Mouse (Mus musculus): ENCODE data around the gene Terb2. TPM values are rescaled to one million over a fixed set of nuclear protein-coding genes. Genes with fewer than 3 reads are reported as not detected.

The Terb2 gene
- polyA plus RNA-seq, 1 experiment from 2014 or later: not detected

DNA sequence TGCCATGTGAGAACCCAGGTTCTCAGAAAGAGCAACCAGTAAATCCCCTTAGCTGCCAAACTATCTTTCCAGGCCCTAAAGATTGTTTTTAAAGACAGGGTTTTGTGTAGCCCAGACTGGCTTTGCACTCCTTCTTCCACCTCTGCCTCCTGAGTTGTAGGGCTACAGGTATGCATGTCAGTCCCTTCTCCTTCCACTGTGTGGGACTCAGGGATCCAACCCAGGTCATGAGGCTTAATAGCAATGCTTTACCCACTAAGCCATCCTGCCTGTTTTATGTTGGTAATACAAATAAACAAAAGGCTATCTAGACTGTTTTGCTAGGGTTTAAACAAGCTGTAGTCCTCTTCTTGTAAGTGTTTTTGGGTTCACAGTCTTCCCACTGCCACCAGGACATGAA lies 28.5 kb upstream of the Terb2 start:
- no peak overlapping the region for H3K9ac ChIP-seq (ENCODE audit: low read length)
- no peak overlapping the region for H3K27ac ChIP-seq (ENCODE audit: low read length)
- ATAC-seq (replicated peaks; ENCODE audit: extremely low read depth, insufficient read depth, low FRiP score): no peak
- peaks cover 17% of the 10 kb centered on the region for H3K4me1 ChIP-seq (ENCODE audit: control insufficient read depth, insufficient read depth, low read length)
- peaks cover 5% of the 10 kb centered on the region for H3K36me3 ChIP-seq (ENCODE audit: control insufficient read depth, insufficient read depth)
- H3K4me2 ChIP-seq (ENCODE audit: low read depth, low read length): no peak overlapping the region
- H3K9me3 ChIP-seq (replicated peaks; ENCODE audit: control insufficient read depth, low read length): no peaks in the 10 kb centered on the region
- no peaks in the 10 kb centered on the region for H3K27me3 ChIP-seq (ENCODE audit: control insufficient read depth, insufficient read depth, low read length)
- no peak overlapping the region for H3K4me3 ChIP-seq (ENCODE audit: low read length)

DNA sequence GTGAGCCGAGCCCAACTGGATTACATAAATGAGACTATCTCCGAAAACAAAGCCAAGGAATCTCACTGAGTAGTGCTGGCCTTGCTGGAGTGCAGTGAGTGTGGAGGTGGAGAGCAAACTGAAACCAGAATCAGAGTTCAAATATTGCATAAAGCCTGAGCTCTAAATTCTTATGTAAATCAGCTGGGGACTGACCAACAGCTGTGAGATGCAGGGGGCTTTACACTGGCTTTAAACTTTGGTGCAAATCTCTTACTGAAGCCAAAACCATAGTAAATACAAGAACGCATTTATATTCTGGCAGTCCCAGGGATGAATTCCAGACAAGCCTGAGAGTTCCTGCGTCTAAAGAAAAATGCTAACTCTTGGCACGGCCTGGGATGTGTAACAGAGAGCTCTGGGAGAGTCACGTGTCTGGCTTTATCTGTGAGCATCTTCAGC lies 27.7 kb upstream of the Terb2 start:
- Histone ChIP-seq H3K36me3 (ENCODE audit: control insufficient read depth, insufficient read depth) (peaks cover 3% of the 10 kb centered on the region), H3K4me3 (ENCODE audit: low read length) (no peak overlapping the region), H3K27me3 (ENCODE audit: control insufficient read depth, insufficient read depth, low read length) (no peaks in the 10 kb centered on the region), H3K27ac (ENCODE audit: low read length) (peak overlapping the region; percentile 47; the same call in 1 of the 2 replicates), H3K9ac (ENCODE audit: low read length) (no peak overlapping the region), H3K9me3 (replicated peaks; ENCODE audit: control insufficient read depth, low read length) (no peaks in the 10 kb centered on the region), H3K4me1 (ENCODE audit: control insufficient read depth, insufficient read depth, low read length) (peaks cover 17% of the 10 kb centered on the region), H3K4me2 (ENCODE audit: low read depth, low read length) (peak overlapping the region; percentile 13; the same call in 1 of the 2 replicates)
- WGBS: 28% methylated on average over 6 of the region's 6 CpGs
- no peak for ATAC-seq (replicated peaks; ENCODE audit: extremely low read depth, insufficient read depth, low FRiP score)

DNA sequence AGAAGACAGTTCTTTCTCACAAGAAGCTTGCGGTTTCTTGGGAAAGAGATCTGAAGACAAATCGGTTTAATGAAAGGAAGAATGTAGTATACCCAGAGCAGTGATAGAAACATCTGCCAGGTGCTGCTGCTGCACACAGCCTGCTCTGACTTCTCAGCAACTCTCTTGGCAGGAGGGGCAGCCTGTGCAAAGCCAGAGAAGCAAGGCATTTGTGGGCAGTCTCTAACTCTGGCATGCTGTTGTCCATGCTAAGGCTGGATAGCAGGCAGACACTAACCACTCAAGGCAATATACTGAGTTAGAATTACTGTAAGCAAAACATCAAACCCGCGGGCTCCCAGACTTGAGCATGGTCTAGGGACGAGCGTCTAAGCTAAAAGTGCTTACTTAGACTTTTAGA lies 26.4 kb upstream of the Terb2 start:
- Histone ChIP-seq H3K9me3 (replicated peaks; ENCODE audit: control insufficient read depth, low read length) (no peaks in the 10 kb centered on the region), H3K27me3 (ENCODE audit: control insufficient read depth, insufficient read depth, low read length) (no peaks in the 10 kb centered on the region), H3K4me2 (ENCODE audit: low read depth, low read length) (no peak overlapping the region), H3K27ac (ENCODE audit: low read length) (peak overlapping the region; percentile 14; the same call in 1 of the 2 replicates), H3K4me3 (ENCODE audit: low read length) (no peak overlapping the region), H3K4me1 (ENCODE audit: control insufficient read depth, insufficient read depth, low read length) (peaks cover 17% of the 10 kb centered on the region), H3K9ac (ENCODE audit: low read length) (no peak overlapping the region), H3K36me3 (ENCODE audit: control insufficient read depth, insufficient read depth) (no peaks in the 10 kb centered on the region)
- ATAC-seq (replicated peaks; ENCODE audit: extremely low read depth, insufficient read depth, low FRiP score): no peak
- 85% methylated on average over 6 of the region's 6 CpGs for WGBS

DNA sequence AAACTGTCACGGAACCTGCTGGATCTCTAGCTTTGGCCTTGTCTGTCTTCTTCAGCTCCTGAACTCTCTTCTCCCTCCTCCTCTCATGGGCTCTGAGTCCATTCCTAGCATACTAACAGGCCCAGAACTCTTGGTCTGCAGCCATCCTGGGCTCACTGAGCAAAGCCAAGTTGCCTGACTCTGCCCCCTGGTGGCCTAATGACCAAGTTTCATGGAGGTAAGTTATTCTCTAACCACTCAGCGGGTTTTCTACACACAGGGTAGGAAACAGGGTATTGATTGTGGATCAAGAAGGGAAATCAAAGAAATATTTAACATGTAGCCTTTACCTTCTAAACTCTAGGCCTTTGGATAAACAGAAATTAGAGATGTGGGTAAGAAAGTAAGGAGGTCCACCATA lies 25.4 kb upstream of the Terb2 start, which contains the start of gene Trim69:
TSS of gene Trim69 (plus strand) at position 21 of the 400 bp plus-strand sequence.
- Histone ChIP-seq H3K4me2 (ENCODE audit: low read depth, low read length) (peak within 1 kb of the TSS; percentile 30; the same call in 1 of the 2 replicates), H3K36me3 (ENCODE audit: control insufficient read depth, insufficient read depth) (no peaks in the 10 kb centered on the region), H3K4me3 (ENCODE audit: low read length) (0 out of 2 replicates have a peak within 1 kb of the TSS, but pooled peaks have one; percentile 5), H3K9me3 (replicated peaks; ENCODE audit: control insufficient read depth, low read length) (no peaks in the 10 kb centered on the region), H3K27me3 (ENCODE audit: control insufficient read depth, insufficient read depth, low read length) (no peaks in the 10 kb centered on the region), H3K9ac (ENCODE audit: low read length) (no peak within 1 kb of the TSS), H3K27ac (ENCODE audit: low read length) (peak within 1 kb of the TSS; percentile 33), H3K4me1 (ENCODE audit: control insufficient read depth, insufficient read depth, low read length) (peaks cover 17% of the 10 kb centered on the region)
- 53% methylated on average over 2 of the region's 2 CpGs for WGBS
- peak; percentile 46; the same call in 1 of the 2 replicates for ATAC-seq (replicated peaks; ENCODE audit: extremely low read depth, insufficient read depth, low FRiP score)

DNA sequence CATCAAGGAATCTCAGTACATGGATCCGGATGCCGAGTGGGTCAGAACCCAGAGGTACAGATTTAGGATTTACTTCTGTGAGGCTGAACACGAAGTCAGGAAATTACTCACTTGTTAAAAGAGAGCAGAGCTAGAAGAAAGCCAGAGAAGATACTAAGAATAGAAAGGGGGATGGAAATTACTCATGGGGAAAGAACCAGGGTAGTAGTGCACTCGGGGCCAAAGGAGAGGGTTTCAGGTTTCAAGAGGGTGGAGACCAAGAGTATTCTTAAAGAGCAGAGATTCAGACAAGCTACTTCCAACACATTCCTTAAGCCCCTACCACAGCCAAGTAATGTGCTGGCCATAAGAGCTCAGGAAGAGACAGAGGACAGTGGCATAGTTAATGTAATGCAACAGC lies 24.5 kb upstream of the Terb2 start:
- Histone ChIP-seq H3K27ac (ENCODE audit: low read length) (peak overlapping the region; percentile 33), H3K4me3 (ENCODE audit: low read length) (0 out of 2 replicates have a peak overlapping the region, but pooled peaks have one; percentile 5)

DNA sequence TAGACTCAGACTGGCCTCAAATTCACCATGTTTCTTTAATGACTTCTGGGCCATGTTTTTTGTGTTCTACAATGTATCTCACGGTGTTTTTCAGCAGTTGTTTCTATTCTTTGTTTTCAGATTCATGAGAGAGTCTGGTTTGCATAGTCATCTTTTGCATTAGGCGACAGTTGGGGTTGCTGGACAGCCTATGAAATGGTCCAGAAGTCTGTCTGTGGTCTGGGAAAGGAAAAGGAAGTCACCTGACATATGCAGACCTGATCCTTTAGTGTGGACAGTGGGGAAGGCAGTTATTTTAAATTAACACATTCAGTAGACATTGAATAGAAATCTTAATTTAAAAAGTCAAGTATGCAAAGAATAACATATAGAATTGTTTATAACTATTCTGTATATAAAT lies 23.5 kb upstream of the Terb2 start:
- H3K4me1 ChIP-seq (ENCODE audit: control insufficient read depth, insufficient read depth, low read length): peaks cover 17% of the 10 kb centered on the region
- no peak overlapping the region for H3K4me2 ChIP-seq (ENCODE audit: low read depth, low read length)
- no peak overlapping the region for H3K4me3 ChIP-seq (ENCODE audit: low read length)
- no peak overlapping the region for H3K9ac ChIP-seq (ENCODE audit: low read length)
- WGBS: 81% methylated on average over 2 of the region's 2 CpGs
- ATAC-seq (replicated peaks; ENCODE audit: extremely low read depth, insufficient read depth, low FRiP score): no peak
- H3K36me3 ChIP-seq (ENCODE audit: control insufficient read depth, insufficient read depth): no peaks in the 10 kb centered on the region
- H3K27me3 ChIP-seq (ENCODE audit: control insufficient read depth, insufficient read depth, low read length): no peaks in the 10 kb centered on the region
- H3K9me3 ChIP-seq (replicated peaks; ENCODE audit: control insufficient read depth, low read length): no peaks in the 10 kb centered on the region
- H3K27ac ChIP-seq (ENCODE audit: low read length): no peak overlapping the region

More for the DNA sequence above, 24.5 kb upstream of the Terb2 start:
- Histone ChIP-seq H3K4me2 (ENCODE audit: low read depth, low read length) (peak overlapping the region; percentile 30; the same call in 1 of the 2 replicates), H3K4me1 (ENCODE audit: control insufficient read depth, insufficient read depth, low read length) (peaks cover 17% of the 10 kb centered on the region), H3K36me3 (ENCODE audit: control insufficient read depth, insufficient read depth) (no peaks in the 10 kb centered on the region), H3K27me3 (ENCODE audit: control insufficient read depth, insufficient read depth, low read length) (no peaks in the 10 kb centered on the region), H3K9ac (ENCODE audit: low read length) (no peak overlapping the region), H3K9me3 (replicated peaks; ENCODE audit: control insufficient read depth, low read length) (no peaks in the 10 kb centered on the region)
- peak; percentile 39; the same call in 1 of the 2 replicates for ATAC-seq (replicated peaks; ENCODE audit: extremely low read depth, insufficient read depth, low FRiP score)
- 17% methylated on average over 4 of the region's 4 CpGs for WGBS

DNA sequence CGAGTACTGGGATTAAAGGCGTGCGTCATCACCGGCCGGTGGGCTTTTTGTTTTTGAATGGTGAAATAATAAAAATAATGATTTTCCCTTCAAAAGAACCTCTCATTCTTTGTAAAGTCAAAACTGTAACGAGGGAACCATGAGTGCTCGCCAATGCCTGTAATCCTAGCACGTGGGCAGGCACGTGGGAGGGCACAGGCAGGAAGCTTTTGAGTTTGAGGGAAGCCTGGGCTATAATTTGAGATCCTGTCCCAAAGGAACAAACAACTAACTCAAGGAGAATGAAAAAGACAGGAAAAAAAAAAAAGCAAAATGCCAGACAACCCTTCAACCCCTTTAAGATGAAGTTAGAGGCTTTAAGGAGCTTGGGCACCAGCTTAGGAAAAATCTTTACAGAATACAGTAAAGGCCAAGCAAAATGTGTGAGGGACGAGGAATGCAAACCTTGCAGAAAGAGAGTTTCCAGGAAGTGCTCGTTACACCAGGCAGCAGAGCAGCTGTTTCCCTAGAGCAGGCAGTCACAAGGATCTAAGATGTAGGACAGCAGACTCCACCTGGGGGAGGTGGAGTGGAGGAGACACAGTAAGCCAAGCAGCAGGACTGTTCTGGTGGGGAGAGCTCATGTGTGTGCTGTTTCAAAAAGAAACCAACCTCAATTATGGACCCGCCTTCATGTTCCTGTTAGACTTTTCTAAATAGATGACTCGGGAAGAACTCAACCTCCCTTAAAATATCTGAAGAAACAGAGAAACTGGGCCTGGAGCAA lies 22.5 kb upstream of the Terb2 start:
- H3K9ac ChIP-seq (ENCODE audit: low read length): no peak overlapping the region
- 73% methylated on average over 13 of the region's 13 CpGs for WGBS
- no peak overlapping the region for H3K4me2 ChIP-seq (ENCODE audit: low read depth, low read length)
- no peaks in the 10 kb centered on the region for H3K36me3 ChIP-seq (ENCODE audit: control insufficient read depth, insufficient read depth)
- H3K4me3 ChIP-seq (ENCODE audit: low read length): no peak overlapping the region
- no peaks in the 10 kb centered on the region for H3K27me3 ChIP-seq (ENCODE audit: control insufficient read depth, insufficient read depth, low read length)
- peak overlapping the region; percentile 36; the same call in 1 of the 2 replicates for H3K27ac ChIP-seq (ENCODE audit: low read length)
- no peaks in the 10 kb centered on the region for H3K9me3 ChIP-seq (replicated peaks; ENCODE audit: control insufficient read depth, low read length)
- ATAC-seq (replicated peaks; ENCODE audit: extremely low read depth, insufficient read depth, low FRiP score): no peak
- peaks cover 11% of the 10 kb centered on the region for H3K4me1 ChIP-seq (ENCODE audit: control insufficient read depth, insufficient read depth, low read length)

DNA sequence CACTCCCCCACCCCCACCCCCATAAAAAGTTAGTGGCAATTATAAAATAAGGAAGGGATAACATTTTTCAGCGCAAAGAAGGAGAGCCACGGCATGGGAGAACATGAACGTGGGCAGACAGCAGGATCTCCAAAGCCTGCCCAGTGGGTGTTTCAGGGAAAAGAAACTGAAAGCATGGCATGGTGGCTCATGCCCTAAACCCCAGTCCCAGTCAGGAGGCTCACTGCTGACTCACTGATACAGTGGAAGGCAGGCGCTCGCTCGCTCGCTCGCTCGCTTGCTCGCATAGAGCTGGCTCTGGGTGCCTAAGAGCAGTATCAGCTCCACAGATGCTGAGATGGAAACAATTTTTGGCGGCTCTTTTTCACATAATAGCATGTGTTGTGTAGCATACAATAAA lies 21.8 kb upstream of the Terb2 start:
- Histone ChIP-seq H3K27ac (ENCODE audit: low read length) (peak overlapping the region; percentile 36; the same call in 1 of the 2 replicates), H3K9ac (ENCODE audit: low read length) (no peak overlapping the region), H3K4me1 (ENCODE audit: control insufficient read depth, insufficient read depth, low read length) (peaks cover 8% of the 10 kb centered on the region), H3K4me2 (ENCODE audit: low read depth, low read length) (no peak overlapping the region), H3K36me3 (ENCODE audit: control insufficient read depth, insufficient read depth) (no peaks in the 10 kb centered on the region), H3K4me3 (ENCODE audit: low read length) (no peak overlapping the region), H3K9me3 (replicated peaks; ENCODE audit: control insufficient read depth, low read length) (no peaks in the 10 kb centered on the region), H3K27me3 (ENCODE audit: control insufficient read depth, insufficient read depth, low read length) (no peaks in the 10 kb centered on the region)
- ATAC-seq (replicated peaks; ENCODE audit: extremely low read depth, insufficient read depth, low FRiP score): no peak
- WGBS: 75% methylated on average over 11 of the region's 11 CpGs

DNA sequence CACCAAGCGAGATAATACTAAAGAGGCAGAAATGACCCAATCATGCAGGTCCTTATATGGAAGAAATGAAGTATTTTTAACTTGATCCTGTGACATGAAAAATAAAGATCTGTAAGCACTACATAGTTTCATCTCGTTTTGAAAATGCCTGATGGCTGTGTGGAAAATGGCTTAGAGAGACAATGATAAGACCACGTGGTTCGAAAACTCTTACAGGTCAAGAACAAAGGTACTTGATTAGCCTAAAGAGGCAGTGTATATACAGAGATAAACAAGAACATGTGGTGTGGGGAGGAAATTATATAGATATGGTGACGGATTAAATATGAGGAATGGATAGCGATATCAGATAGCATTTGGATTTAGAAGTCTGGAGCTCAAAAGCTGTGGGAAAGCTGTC lies 14.8 kb upstream of the Terb2 start:
- WGBS: 66% methylated on average over 6 of the region's 6 CpGs

More for the DNA sequence above, 14.8 kb upstream of the Terb2 start:
- H3K36me3 ChIP-seq (ENCODE audit: control insufficient read depth, insufficient read depth): no peaks in the 10 kb centered on the region
- H3K27ac ChIP-seq (ENCODE audit: low read length): no peak overlapping the region
- H3K9me3 ChIP-seq (replicated peaks; ENCODE audit: control insufficient read depth, low read length): no peaks in the 10 kb centered on the region
- H3K27me3 ChIP-seq (ENCODE audit: control insufficient read depth, insufficient read depth, low read length): no peaks in the 10 kb centered on the region
- H3K4me1 ChIP-seq (ENCODE audit: control insufficient read depth, insufficient read depth, low read length): no peaks in the 10 kb centered on the region
- no peak overlapping the region for H3K4me3 ChIP-seq (ENCODE audit: low read length)
- H3K4me2 ChIP-seq (ENCODE audit: low read depth, low read length): no peak overlapping the region
- H3K9ac ChIP-seq (ENCODE audit: low read length): no peak overlapping the region
- no peak for ATAC-seq (replicated peaks; ENCODE audit: extremely low read depth, insufficient read depth, low FRiP score)

Measured in heart, embryonic 16.5 days (tissue).